Mouse (Mus musculus) T-helper 2 cell (primary cell): ENCODE results near the gene Foxn1.

Source experiments
- in situ Hi-C: fragments of 300-600 bp; cut with MboI, MseI; formaldehyde crosslinking; loops from one replicate; pipeline ENCODE4 v1.15.1; 2025; ENCODE audit warnings: high pct_unique_total_duplicates

Foxn1 gene

GRCm38 (mm10) chr11:78386508-78387043 lies at the start of gene Foxn1:
Gene Foxn1 (minus strand): TSS chr11:78386558.
- in situ Hi-C loops = loop anchor here (10.0 kb wide), 1 partner anchor 228 kb away; no protein-coding TSS in a partner anchor

DNA sequence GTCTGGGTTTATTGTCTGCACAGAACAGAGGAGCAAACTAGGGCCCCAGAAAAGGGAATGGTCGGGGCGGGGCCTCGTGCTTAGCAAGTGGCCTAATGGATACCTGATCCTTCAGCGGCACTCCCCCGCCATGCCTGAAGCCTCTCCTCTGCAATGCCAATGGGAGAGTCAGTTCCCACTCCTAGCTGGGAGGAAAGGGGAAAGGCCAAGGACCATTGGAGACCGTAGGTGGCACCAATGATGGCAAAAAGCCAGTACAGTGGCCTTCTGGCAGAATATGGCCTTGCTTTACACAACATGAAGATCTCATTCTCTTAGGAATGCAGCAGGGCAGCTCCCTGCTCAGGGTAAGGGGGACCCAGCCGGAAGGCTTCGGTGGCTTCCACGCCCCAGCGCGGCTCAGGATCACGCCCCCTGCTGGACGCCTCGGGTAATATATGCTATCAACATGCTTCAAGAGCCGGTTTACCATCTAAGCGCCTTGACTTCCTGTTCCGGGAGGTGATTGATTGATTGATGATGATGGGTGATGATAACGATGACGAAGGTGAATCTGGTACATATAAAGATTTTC lies 49.5 kb upstream of the Foxn1 start:
- in situ Hi-C loops = no loop called here

- in situ Hi-C loops = no loop called here
Observed at GRCm38 (mm10) chr11:78434052-78434451, 47.7 kb upstream of the Foxn1 start.

GRCm38 (mm10) chr11:78431176-78431575 lies 44.8 kb upstream of the Foxn1 start:
- in situ Hi-C loops = no loop called here

- in situ Hi-C loops = no loop called here
Observed at GRCm38 (mm10) chr11:78430195-78430878, 44.0 kb upstream of the Foxn1 start.

GRCm38 (mm10) chr11:78428309-78428708 lies 42.0 kb upstream of the Foxn1 start:
- in situ Hi-C loops = no loop called here

- in situ Hi-C loops = no loop called here
Observed at GRCm38 (mm10) chr11:78427655-78428054, 41.3 kb upstream of the Foxn1 start.

DNA sequence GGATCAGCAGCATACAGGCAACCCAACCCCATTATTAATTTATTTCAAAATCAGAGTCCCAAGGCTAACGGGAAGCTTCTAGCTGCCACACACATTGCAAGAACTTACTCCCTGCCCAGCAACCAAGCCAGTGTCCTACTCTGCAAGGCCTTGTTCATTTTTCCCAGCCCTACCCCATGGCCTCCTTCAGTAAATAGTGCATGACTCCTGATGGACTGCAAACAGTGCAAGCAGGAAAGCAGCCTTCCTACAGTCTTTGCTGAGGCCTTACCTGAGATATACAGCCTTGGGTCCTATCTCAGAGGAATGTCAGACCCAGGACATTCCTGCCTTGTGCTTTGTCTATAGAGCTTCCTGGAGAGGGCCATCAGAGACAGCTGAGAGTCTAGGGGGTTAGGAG lies 39.2 kb upstream of the Foxn1 start:
- in situ Hi-C loops = no loop called here

DNA sequence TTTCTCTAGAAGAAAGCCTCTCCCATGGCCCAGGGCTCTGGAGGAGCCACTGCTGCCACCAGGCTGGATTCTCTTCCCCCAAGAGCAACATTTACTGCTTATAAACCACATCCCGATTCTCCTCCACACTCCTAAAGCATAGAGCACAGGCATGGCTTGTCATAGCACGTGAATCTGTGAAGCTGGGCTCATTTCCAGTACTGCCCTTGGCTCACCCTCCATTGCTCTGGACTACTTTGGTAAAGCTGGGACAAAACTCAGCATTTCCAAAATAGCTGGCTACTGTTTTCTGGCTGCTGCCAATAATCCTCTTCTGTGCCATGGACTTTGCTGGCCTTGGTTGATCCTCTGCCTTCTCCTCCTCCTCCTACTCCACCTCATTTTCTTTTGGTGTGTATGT lies 38.0 kb upstream of the Foxn1 start:
- in situ Hi-C loops = no loop called here

DNA sequence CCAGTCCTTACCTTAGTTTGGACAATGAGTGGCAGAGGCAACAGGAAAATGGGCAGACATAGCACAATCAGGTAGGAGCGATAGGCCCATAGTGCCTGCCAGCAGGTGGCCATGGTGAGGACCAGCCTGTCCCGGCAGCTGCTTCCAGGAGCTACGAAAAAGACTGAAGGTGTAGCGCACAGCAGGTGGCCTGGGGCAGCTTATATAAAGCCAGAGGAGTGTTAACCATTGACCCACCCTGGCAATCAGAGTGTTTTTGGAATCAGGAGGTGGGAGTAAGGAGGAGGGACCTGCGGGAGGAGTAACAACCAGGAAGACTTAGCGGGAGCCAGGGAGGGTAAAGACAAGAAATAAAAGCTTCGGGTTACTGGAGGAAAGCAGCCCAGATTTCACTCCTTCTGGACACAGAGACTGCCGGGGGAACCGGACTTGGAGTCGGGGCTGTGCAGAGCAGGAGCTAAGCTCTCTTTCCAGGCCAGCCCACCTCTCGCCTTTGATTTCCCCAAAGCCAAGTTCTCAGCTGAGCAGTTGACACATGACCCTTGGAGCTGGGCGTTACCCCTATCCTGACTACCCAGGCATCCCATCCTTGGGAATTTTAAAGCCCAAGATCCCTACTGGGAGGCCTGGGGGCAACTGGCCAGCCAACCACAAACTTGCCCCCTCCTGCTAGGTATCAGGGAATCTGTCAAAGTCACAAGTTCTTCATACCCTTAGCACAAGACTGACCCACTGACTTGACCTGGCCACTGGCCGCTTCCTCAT lies 35.9 kb upstream of the Foxn1 start, which contains the start of gene Slc13a2:
TSS of gene Slc13a2 (minus strand) at position 163 of the 765 bp plus-strand sequence.
- in situ Hi-C loops = no loop called here

GRCm38 (mm10) chr11:78421201-78422009 lies 35.0 kb upstream of the Foxn1 start:
- in situ Hi-C loops = no loop called here

GRCm38 (mm10) chr11:78420263-78420889 lies 34.0 kb upstream of the Foxn1 start:
- in situ Hi-C loops = no loop called here

- in situ Hi-C loops = no loop called here
Observed at GRCm38 (mm10) chr11:78416854-78417253, 30.5 kb upstream of the Foxn1 start.

GRCm38 (mm10) chr11:78412861-78413260 lies 26.5 kb upstream of the Foxn1 start:
- in situ Hi-C loops = no loop called here

- in situ Hi-C loops = no loop called here
Observed at GRCm38 (mm10) chr11:78412324-78412850, 26.0 kb upstream of the Foxn1 start.

- in situ Hi-C loops = no loop called here
Observed at GRCm38 (mm10) chr11:78411606-78412323, 25.4 kb upstream of the Foxn1 start.

DNA sequence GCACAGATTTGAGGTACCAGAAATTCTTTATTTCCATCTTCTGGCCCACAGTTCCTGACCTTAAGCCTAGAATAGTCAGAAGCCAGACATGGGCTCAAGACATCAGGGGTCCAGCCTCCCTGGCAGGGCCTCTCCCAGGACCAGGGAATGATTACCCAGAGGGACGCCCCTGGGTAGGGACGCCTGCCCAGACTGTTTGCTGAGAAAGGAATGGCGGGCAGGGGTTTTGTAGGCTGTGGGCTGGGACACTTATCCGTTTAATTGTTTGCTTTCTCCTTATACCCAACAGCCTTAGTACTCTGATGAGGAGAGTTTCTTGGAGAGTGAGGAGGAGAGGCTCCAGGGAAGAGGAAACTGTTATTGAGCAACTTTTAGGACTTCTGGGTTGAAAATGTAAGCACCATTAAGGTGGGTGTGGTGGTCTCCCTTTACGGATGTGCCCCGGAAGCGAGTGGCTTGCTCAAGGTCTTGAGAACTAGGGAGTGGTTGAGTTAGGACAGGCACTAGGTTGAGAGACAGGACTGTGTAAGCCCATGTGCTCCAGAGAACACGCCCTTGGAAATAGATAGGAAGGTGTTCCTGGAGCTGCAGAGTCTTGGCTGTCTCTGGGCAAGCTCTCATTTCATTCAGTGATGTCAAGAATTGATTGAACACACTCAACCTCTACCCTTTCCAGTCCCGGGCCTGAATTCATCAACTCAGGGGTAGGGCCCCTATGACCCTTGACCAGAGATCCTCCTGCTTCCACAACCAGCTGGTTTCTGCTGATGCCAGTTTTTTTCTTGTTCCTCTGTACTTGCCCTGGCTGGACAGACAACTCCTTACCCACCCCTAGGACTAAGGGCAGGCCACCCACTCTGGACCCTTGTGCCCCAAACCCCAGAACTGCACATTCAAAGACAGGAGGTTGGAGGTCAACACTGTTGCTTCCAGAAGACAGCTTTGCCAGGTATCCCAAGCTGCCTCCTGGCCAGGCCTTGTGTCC lies 22.2 kb upstream of the Foxn1 start:
- in situ Hi-C loops = no loop called here

GRCm38 (mm10) chr11:78402062-78402461 lies 15.7 kb upstream of the Foxn1 start:
- in situ Hi-C loops = loop anchor here (5.0 kb wide), 1 partner anchor 40 kb away; no protein-coding TSS in a partner anchor

DNA sequence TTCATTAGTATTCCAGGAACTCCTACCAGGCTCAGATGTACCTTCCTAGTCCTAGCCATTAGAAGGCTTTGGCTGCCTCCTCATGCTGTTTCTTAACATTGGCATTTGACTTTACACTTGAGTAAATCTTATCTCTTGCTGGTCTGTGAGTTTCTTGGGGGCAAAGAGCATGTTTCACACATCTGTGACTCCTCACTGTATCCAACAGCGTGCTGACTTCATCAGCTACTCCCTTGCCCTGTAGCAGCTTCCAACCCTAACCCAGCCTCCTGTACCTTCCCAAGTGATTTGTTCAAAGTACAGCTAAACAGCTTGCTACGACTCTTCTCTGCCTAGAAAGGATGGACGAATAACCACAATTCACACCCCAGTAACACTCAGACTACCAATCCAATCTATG lies 15.1 kb upstream of the Foxn1 start:
- in situ Hi-C loops = loop anchor here (5.0 kb wide), 1 partner anchor 39 kb away; no protein-coding TSS in a partner anchor
